In the genomic region with DNA sequence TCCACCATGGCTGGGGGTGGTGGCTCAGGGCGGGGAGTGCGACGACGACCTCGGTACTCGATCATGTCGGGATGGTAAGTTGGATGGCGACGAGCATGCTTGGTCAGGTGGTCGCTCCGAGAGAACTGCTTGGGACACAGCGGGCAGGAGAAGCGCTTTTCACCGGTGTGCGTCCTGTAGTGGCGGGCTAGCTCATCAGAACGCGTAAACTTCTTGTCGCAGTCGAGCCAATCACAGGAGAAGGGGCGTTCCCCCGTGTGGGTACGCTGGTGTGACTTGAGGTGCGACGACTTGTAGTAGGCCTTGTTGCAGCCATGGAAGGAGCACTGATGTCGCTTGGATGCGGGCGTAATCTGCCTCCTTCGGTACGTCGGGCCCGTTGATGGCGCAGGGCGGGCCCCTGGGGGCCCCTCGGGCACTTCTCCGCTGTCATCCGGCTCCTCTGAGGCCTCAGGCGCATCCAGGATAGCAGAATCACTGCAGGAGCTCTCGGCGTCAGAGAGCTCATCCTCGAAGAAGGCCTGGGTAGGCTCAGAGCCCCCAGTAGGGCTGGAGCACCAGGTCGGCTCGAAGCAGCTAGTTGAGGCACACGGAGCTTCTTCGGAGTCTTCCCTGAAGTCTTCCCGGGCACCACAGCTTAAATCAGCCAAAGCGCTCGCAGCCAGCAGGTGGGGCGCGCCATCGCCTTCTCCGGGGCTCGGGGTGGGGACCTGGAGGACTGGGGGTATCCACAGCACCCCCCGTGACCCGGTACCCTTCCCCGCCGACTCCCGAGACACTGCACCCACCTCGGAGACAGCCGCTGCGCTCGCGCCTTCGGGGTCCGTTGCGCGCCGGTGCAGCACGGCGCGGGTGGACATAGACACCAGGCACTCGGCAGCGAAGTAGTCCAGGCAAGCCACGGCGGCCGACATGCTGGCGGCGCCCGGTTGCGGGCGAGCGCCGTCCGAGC, we compare ENCODE assay signal across 9 mouse cellular contexts. TPM values are rescaled to one million over a fixed set of nuclear protein-coding genes. Genes with fewer than 3 reads are reported as not detected.
A peak's percentile ranks its signal among the peaks of the same experiment; 100 is the strongest.
DNase-seq lines count a peak whose midpoint lies in the region; ATAC-seq and TF ChIP-seq lines count a peak whose summit lies in the region.
"Had no signal": no experiment of that assay in that cellular context is flagged by ENCODE, and none has a peak within 500 bp of the region (broad histone marks: within the 10 kb centered on the region; RNA-seq: fewer than 3 reads in every experiment).

No protein-coding gene starts in this region.

- H3K4me2 ChIP-seq in embryonic facial prominence, embryonic 13.5 days = peak overlapping the region; percentile 73
- peak overlapping the region; percentile 53 for H3K4me2 ChIP-seq in neural tube, embryonic 14.5 days (ENCODE audit: low read depth, low read length)

- peaks cover 15% of the 10 kb centered on the region; the same call in 1 of the 2 replicates for H3K36me3 ChIP-seq in heart, embryonic 10.5 days
- no peaks in the 10 kb centered on the region for H3K36me3 ChIP-seq in ES-E14 (ENCODE audit: control insufficient read depth, insufficient read depth, low read length, poor library complexity, severe bottlenecking)
- peaks cover 13% of the 10 kb centered on the region for H3K36me3 ChIP-seq in embryonic facial prominence, embryonic 13.5 days
- peaks cover 12% of the 10 kb centered on the region for H3K36me3 ChIP-seq in hindbrain, embryonic 10.5 days
- no peaks in the 10 kb centered on the region for H3K36me3 ChIP-seq in neural tube, embryonic 14.5 days (ENCODE audit: control insufficient read depth, insufficient read depth, low read length)

- no peak for ATAC-seq in embryonic facial prominence, embryonic 13.5 days (ENCODE audit: insufficient number of reproducible peaks, insufficient read depth, low FRiP score, low TSS enrichment, low read depth)
- no peak for ATAC-seq in neural tube, embryonic 14.5 days (ENCODE audit: low read depth)
- ATAC-seq: Patski had no signal

- peaks cover 7% of the 10 kb centered on the region for H3K4me1 ChIP-seq in heart, embryonic 10.5 days
- H3K4me1 ChIP-seq in ES-E14 (ENCODE audit: control insufficient read depth in 2 of 2, insufficient read depth in 2 of 2, low read length in 2 of 2, poor library complexity in 1 of 2) = peaks cover 0 to 6% of the 10 kb centered on the region in 2 experiments; a peak in 1 of 4 replicates
- no peaks in the 10 kb centered on the region for H3K4me1 ChIP-seq in embryonic facial prominence, embryonic 13.5 days
- H3K4me1 ChIP-seq in hindbrain, embryonic 10.5 days (replicated peaks) = peaks cover 10% of the 10 kb centered on the region
- H3K4me1 ChIP-seq in neural tube, embryonic 14.5 days (ENCODE audit: control insufficient read depth, insufficient read depth, low read length) = no peaks in the 10 kb centered on the region

- H3K27ac ChIP-seq in heart, embryonic 10.5 days = peak overlapping the region; percentile 45
- H3K27ac ChIP-seq in ES-E14 (ENCODE audit: insufficient read depth, low read depth, low read length, poor library complexity, severe bottlenecking) = no peak overlapping the region
- H3K27ac ChIP-seq in embryonic facial prominence, embryonic 13.5 days = no peak overlapping the region
- H3K27ac ChIP-seq in hindbrain, embryonic 10.5 days = peak overlapping the region; percentile 59; the same call in 1 of the 2 replicates
- no peak overlapping the region for H3K27ac ChIP-seq in neural tube, embryonic 14.5 days (ENCODE audit: low read depth, low read length)

- in situ Hi-C loops in ES-E14 (cut with MboI; ENCODE audit: low sequenced_read_pairs in 2 of 2, unreplicated experiment in 2 of 2) = no loop called here

- peaks cover 50% of the 10 kb centered on the region for H3K27me3 ChIP-seq in heart, embryonic 10.5 days (ENCODE audit: insufficient read depth, poor library complexity, severe bottlenecking)
- peaks cover 52% of the 10 kb centered on the region for H3K27me3 ChIP-seq in embryonic facial prominence, embryonic 13.5 days
- peaks cover 81% of the 10 kb centered on the region for H3K27me3 ChIP-seq in hindbrain, embryonic 10.5 days (ENCODE audit: insufficient read depth, poor library complexity, severe bottlenecking)
- H3K27me3 ChIP-seq in neural tube, embryonic 14.5 days (ENCODE audit: control insufficient read depth, insufficient read depth, low read length) = peaks cover 49% of the 10 kb centered on the region

- WGBS in heart, embryonic 10.5 days = 3% methylated on average over 84 of the region's 84 CpGs
- 2% methylated on average over 84 of the region's 84 CpGs for WGBS in embryonic facial prominence, embryonic 13.5 days
- WGBS in hindbrain, embryonic 10.5 days = 2% methylated on average over 84 of the region's 84 CpGs
- 1% methylated on average over 84 of the region's 84 CpGs for WGBS in neural tube, embryonic 14.5 days

- DNase-seq in heart, embryonic 10.5 days (ENCODE audit: low spot score) = no peak
- no peak for DNase-seq in heart, adult 8-10 months (ENCODE audit: low spot score)
- DNase-seq in ES-E14 (ENCODE audit: low read depth, low spot score) = peak; percentile 36
- peak; percentile 26 for DNase-seq in hindbrain, embryonic 10.5 days (ENCODE audit: low spot score)
- peak; percentile 10 for DNase-seq in liver
- no peak for DNase-seq in frontal cortex, postnatal 14 days (ENCODE audit: low spot score in 2 of 2)

- peaks cover 27% of the 10 kb centered on the region for H3K9me3 ChIP-seq in heart, embryonic 10.5 days
- no peaks in the 10 kb centered on the region for H3K9me3 ChIP-seq in ES-E14 (ENCODE audit: control insufficient read depth, insufficient read depth, low read depth, low read length)
- peaks cover 33% of the 10 kb centered on the region for H3K9me3 ChIP-seq in embryonic facial prominence, embryonic 13.5 days
- peaks cover 30% of the 10 kb centered on the region for H3K9me3 ChIP-seq in hindbrain, embryonic 10.5 days
- H3K9me3 ChIP-seq in neural tube, embryonic 14.5 days (ENCODE audit: control insufficient read depth, low read length) = peaks cover 24% of the 10 kb centered on the region

- H3K4me3 ChIP-seq in heart, embryonic 10.5 days = peak overlapping the region; percentile 76
- peak overlapping the region; percentile 61 to 76 for H3K4me3 ChIP-seq in ES-E14 (ENCODE audit: insufficient read depth in 1 of 2, low read depth in 1 of 2, low read length in 2 of 2, poor library complexity in 1 of 2, severe bottlenecking in 1 of 2)
- peak overlapping the region; percentile 57 for H3K4me3 ChIP-seq in embryonic facial prominence, embryonic 13.5 days
- H3K4me3 ChIP-seq in hindbrain, embryonic 10.5 days = peak overlapping the region; percentile 66
- peak overlapping the region; percentile 37 for H3K4me3 ChIP-seq in neural tube, embryonic 14.5 days (ENCODE audit: low read depth, low read length)

- peak overlapping the region; percentile 39 for H3K9ac ChIP-seq in ES-E14 (ENCODE audit: insufficient read depth, low read depth, low read length, poor library complexity, severe bottlenecking)
- H3K9ac ChIP-seq in embryonic facial prominence, embryonic 13.5 days = peak overlapping the region; percentile 67
- no peak overlapping the region for H3K9ac ChIP-seq in neural tube, embryonic 14.5 days (replicated peaks; ENCODE audit: low read depth, low read length)

TF ChIP-seq in ES-E14, 5 proteins besides CTCF, POLR2A, EP300 and RAD21:
- no peak for TF ChIP-seq ZNF384 (IDR thresholded peaks at IDR 0.05; ENCODE audit: low read depth, low read length)
- TF ChIP-seq HCFC1 (IDR thresholded peaks at IDR 0.05; ENCODE audit: borderline replicate concordance, insufficient read depth, low read length) = no peak
- no peak for TF ChIP-seq ZC3H11A (IDR thresholded peaks at IDR 0.05; ENCODE audit: borderline replicate concordance, low read depth, low read length)
- TF ChIP-seq CHD2 (IDR thresholded peaks at IDR 0.05; ENCODE audit: low read depth, low read length) = no peak
- TF ChIP-seq MAFK (IDR thresholded peaks at IDR 0.05; ENCODE audit: insufficient read depth, low read depth, low read length) = no peak

RNA-seq across cellular contexts. Expression of a gene that starts 0.8 kb away (rescaled TPM):
- polyA plus RNA-seq in heart, embryonic 10.5 days (2016; fragmentation: Nextera tagmentation; extraction: Ambion mirVana) = 1.6 and 2.0 TPM in 2 replicates
- total RNA-seq in heart, adult 8-10 months (2022) = under 1 TPM; 0.09 to 0.52 (median 0.16) TPM
- total RNA-seq in ES-E14 (2012; rRNA removed) = 0.11 and 0.13 TPM in 2 replicates
- 1.5 and 1.9 TPM in 2 replicates for polyA plus RNA-seq in embryonic facial prominence, embryonic 13.5 days (2015; fragmentation: Nextera tagmentation; extraction: Ambion mirVana)
- polyA plus RNA-seq in hindbrain, embryonic 10.5 days (2016; fragmentation: Nextera tagmentation; extraction: Ambion mirVana) = 0.48 and 0.75 TPM in 2 replicates
- polyA plus RNA-seq in neural tube, embryonic 14.5 days (2014; fragmentation: Nextera tagmentation; extraction: Ambion mirVana) = 0.22 and 0.25 TPM in 2 replicates
- polyA plus RNA-seq: Patski had no signal

RNA-seq across cellular contexts. Expression of a gene that starts 42.7 kb away (rescaled TPM):
- not detected in 2 replicates for polyA plus RNA-seq in heart, embryonic 10.5 days (2016; fragmentation: Nextera tagmentation; extraction: Ambion mirVana)
- not detected for total RNA-seq in heart, adult 8-10 months (2022)
- total RNA-seq in ES-E14 (2012; rRNA removed) = not detected in 2 replicates
- 0.45 TPM in 1 of 2 replicates, not detected in the other for polyA plus RNA-seq in embryonic facial prominence, embryonic 13.5 days (2015; fragmentation: Nextera tagmentation; extraction: Ambion mirVana)
- not detected in 2 replicates for polyA plus RNA-seq in hindbrain, embryonic 10.5 days (2016; fragmentation: Nextera tagmentation; extraction: Ambion mirVana)
- polyA plus RNA-seq in neural tube, embryonic 14.5 days (2014; fragmentation: Nextera tagmentation; extraction: Ambion mirVana) = not detected in 2 replicates
- polyA plus RNA-seq: Patski had no signal

Comparison
In these comparisons a context has a peak if more than half of its experiments do, and no peak if none do; other contexts are left out.
1. DNase-seq: peak in ES-E14 (single experiment), hindbrain, embryonic 10.5 days (single experiment) and liver (single experiment); none in heart, embryonic 10.5 days (single experiment), heart, adult 8-10 months (single experiment) and frontal cortex, postnatal 14 days (0 of 2).
2. H3K27ac ChIP-seq: peak in heart, embryonic 10.5 days (single experiment) and hindbrain, embryonic 10.5 days (single experiment); none in ES-E14 (single experiment), embryonic facial prominence, embryonic 13.5 days (single experiment) and neural tube, embryonic 14.5 days (single experiment).
3. Peak in every context shown above with its lines, with median percentiles within 50 percentile points of each other: H3K4me3 ChIP-seq.